Mouse (Mus musculus) T-helper 2 cell (primary cell): ENCODE results near the gene Klhl32.

Source experiments
- in situ Hi-C: fragments of 300-600 bp; cut with MboI, MseI; formaldehyde crosslinking; loops from one replicate; pipeline ENCODE4 v1.15.1; 2025; ENCODE audit warnings: high pct_unique_total_duplicates

Gene Klhl32

GRCm38 (mm10) chr4:24631177-24631911 lies 219.6 kb downstream of the Klhl32 start:
- in situ Hi-C loops: no loop called here

GRCm38 (mm10) chr4:24630430-24630829 lies 220.5 kb downstream of the Klhl32 start:
- in situ Hi-C loops: no loop called here

GRCm38 (mm10) chr4:24627871-24628270 lies 223.1 kb downstream of the Klhl32 start:
- in situ Hi-C loops: no loop called here

- in situ Hi-C loops: no loop called here
These were observed 224.2 kb downstream of the Klhl32 start for GRCm38 (mm10) chr4:24626686-24627085.

- in situ Hi-C loops: no loop called here
These were observed 224.9 kb downstream of the Klhl32 start for GRCm38 (mm10) chr4:24625951-24626584.

- in situ Hi-C loops: loop anchor here (25.0 kb wide), 1 partner anchor 641 kb away; no protein-coding TSS in a partner anchor
These were observed 229.3 kb downstream of the Klhl32 start for GRCm38 (mm10) chr4:24621422-24622187.

GRCm38 (mm10) chr4:24620440-24620839 lies 230.5 kb downstream of the Klhl32 start:
- in situ Hi-C loops: loop anchor here (25.0 kb wide), 1 partner anchor 642 kb away; no protein-coding TSS in a partner anchor

GRCm38 (mm10) chr4:24620005-24620404 lies 230.9 kb downstream of the Klhl32 start:
- in situ Hi-C loops: loop anchor here (25.0 kb wide), 1 partner anchor 642 kb away; no protein-coding TSS in a partner anchor

- in situ Hi-C loops: loop anchor here (10.0 to 25.0 kb wide), 2 partner anchors 285 to 653 kb away; partner anchors contain the start of gene Ndufaf4
These were observed 241.4 kb downstream of the Klhl32 start for GRCm38 (mm10) chr4:24609564-24609963.

- in situ Hi-C loops: loop anchor here (10.0 to 25.0 kb wide), 2 partner anchors 286 to 653 kb away; partner anchors contain the start of gene Ndufaf4
These were observed 241.8 kb downstream of the Klhl32 start for GRCm38 (mm10) chr4:24609085-24609484.

GRCm38 (mm10) chr4:24601711-24602110 lies 249.2 kb downstream of the Klhl32 start:
- in situ Hi-C loops: loop anchor here (10.0 to 25.0 kb wide), 2 partner anchors 293 to 661 kb away; partner anchors contain the start of gene Ndufaf4

- in situ Hi-C loops: no loop called here
These were observed 252.3 kb downstream of the Klhl32 start for GRCm38 (mm10) chr4:24598637-24599036.

GRCm38 (mm10) chr4:24596942-24597611 lies 253.8 kb downstream of the Klhl32 start:
- in situ Hi-C loops: no loop called here

GRCm38 (mm10) chr4:24594824-24595223 lies 256.1 kb downstream of the Klhl32 start:
- in situ Hi-C loops: no loop called here

GRCm38 (mm10) chr4:24583997-24584396 lies 266.9 kb downstream of the Klhl32 start:
- in situ Hi-C loops: no loop called here

- in situ Hi-C loops: no loop called here
These were observed 268.6 kb downstream of the Klhl32 start for GRCm38 (mm10) chr4:24582295-24582694.

GRCm38 (mm10) chr4:24577594-24577993 lies 273.3 kb downstream of the Klhl32 start:
- in situ Hi-C loops: loop anchor here (10.0 kb wide), 1 partner anchor 63 kb away; no protein-coding TSS in a partner anchor

GRCm38 (mm10) chr4:24574276-24574675 lies 276.6 kb downstream of the Klhl32 start:
- in situ Hi-C loops: loop anchor here (10.0 kb wide), 1 partner anchor 59 kb away; no protein-coding TSS in a partner anchor

- in situ Hi-C loops: no loop called here
These were observed 281.9 kb downstream of the Klhl32 start for GRCm38 (mm10) chr4:24568989-24569556.

GRCm38 (mm10) chr4:24568026-24568425 lies 282.9 kb downstream of the Klhl32 start:
- in situ Hi-C loops: no loop called here
